Mouse (Mus musculus): ENCODE data around the gene Ppp4c.

The Ppp4c gene

GRCm38 (mm10) chr7:126802134-126802889, 10.0 kb upstream of the Ppp4c start:
- no peak for DNase-seq (ENCODE audit: low spot score in 2 of 2)

GRCm38 (mm10) chr7:126801057-126801422, 8.7 kb upstream of the Ppp4c start:
- DNase-seq (ENCODE audit: low spot score in 2 of 2), result no peak

GRCm38 (mm10) chr7:126800269-126801056, 8.2 kb upstream of the Ppp4c start:
- peak; percentile 45 to 58 for DNase-seq (ENCODE audit: low spot score in 2 of 2)

- DNase-seq (ENCODE audit: low spot score in 2 of 2), result peak in 1 of 2 experiments; percentile 89
These were observed 7.4 kb upstream of the Ppp4c start for GRCm38 (mm10) chr7:126799468-126800268.

- DNase-seq (ENCODE audit: low spot score in 2 of 2), result peak; percentile 96 to 98
These were observed 6.8 kb upstream of the Ppp4c start for GRCm38 (mm10) chr7:126799050-126799467.

- DNase-seq (ENCODE audit: low spot score in 2 of 2), result peak in 1 of 2 experiments; percentile 39
These were observed 6.1 kb upstream of the Ppp4c start for GRCm38 (mm10) chr7:126798127-126799049.

GRCm38 (mm10) chr7:126797411-126798126, 5.3 kb upstream of the Ppp4c start, which contains the start of gene Fam57b:
Fam57b (plus strand) TSS chr7:126797668.
- DNase-seq (ENCODE audit: low spot score in 2 of 2), result peak in 1 of 2 experiments; percentile 28

- DNase-seq (ENCODE audit: low spot score in 2 of 2), result peak; percentile 76 to 77
These were observed 4.1 kb upstream of the Ppp4c start for GRCm38 (mm10) chr7:126796350-126796932.

- no peak for DNase-seq (ENCODE audit: low spot score in 2 of 2)
These were observed 3.4 kb upstream of the Ppp4c start for GRCm38 (mm10) chr7:126795387-126796317.

- DNase-seq (ENCODE audit: low spot score in 2 of 2), result no peak
These were observed 1.9 kb upstream of the Ppp4c start for GRCm38 (mm10) chr7:126794271-126794605.

- DNase-seq (ENCODE audit: low spot score in 2 of 2), result no peak
These were observed 1.4 kb upstream of the Ppp4c start for GRCm38 (mm10) chr7:126793456-126794270.

- DNase-seq (ENCODE audit: low spot score in 2 of 2), result no peak
These were observed 586 bp upstream of the Ppp4c start for GRCm38 (mm10) chr7:126792721-126793443.

GRCm38 (mm10) chr7:126789141-126789540, 3.2 kb downstream of the Ppp4c start:
- no peak for DNase-seq (ENCODE audit: low spot score in 2 of 2)

- no peak for DNase-seq (ENCODE audit: low spot score in 2 of 2)
These were observed 6.2 kb downstream of the Ppp4c start for GRCm38 (mm10) chr7:126786142-126786541.

GRCm38 (mm10) chr7:126785056-126785455, 7.2 kb downstream of the Ppp4c start:
- DNase-seq (ENCODE audit: low spot score in 2 of 2), result no peak

GRCm38 (mm10) chr7:126784469-126784868, 7.8 kb downstream of the Ppp4c start:
- no peak for DNase-seq (ENCODE audit: low spot score in 2 of 2)

- DNase-seq (ENCODE audit: low spot score in 2 of 2), result no peak
These were observed 9.6 kb downstream of the Ppp4c start for GRCm38 (mm10) chr7:126782693-126783092.
